Mouse (Mus musculus) brain, embryonic 14.5 days (tissue): Measurements from ENCODE around the gene Nipal4. TPM values are rescaled to one million over a fixed set of nuclear protein-coding genes. Genes with fewer than 3 reads are reported as not detected.

Experiments used
- DNase-seq: peaks from one replicate; pipeline ENCODE4 v3.0.0-alpha.2; 2011; ENCODE audit warnings: low read depth
- CTCF ChIP-seq: fragments of 200-500 bp; IDR thresholded peaks from 2 replicates; pipeline ENCODE4 v1.5.1; 2012; ENCODE audit warnings: inconsistent platforms, mild to moderate bottlenecking, moderate library complexity, borderline replicate concordance; ENCODE audit not compliant: insufficient read depth, insufficient read length; ENCODE audit errors: extremely low read depth
- POLR2A ChIP-seq: fragments of 200-500 bp; IDR thresholded peaks from 2 replicates; pipeline ENCODE4 v1.6.1; 2012; ENCODE audit warnings: mild to moderate bottlenecking, inconsistent platforms, borderline replicate concordance; ENCODE audit not compliant: poor library complexity, insufficient read depth, insufficient read length, severe bottlenecking; ENCODE audit errors: extremely low read depth
- polyA plus RNA-seq: library from polyadenylated mRNA; depleted of rRNA; stranded (reverse); fragments of >200 nt; gene quantifications from 2 replicates; pipeline ENCODE4 v1.2.3, GENCODE M21; 2012; rRNA removed

Nipal4 gene
- polyA plus RNA-seq, 1 experiment, result 0.83 TPM

- TF ChIP-seq CTCF (no peak), POLR2A (no peak)
- peak; percentile 71 for DNase-seq
These were observed 57.1 kb downstream of the Nipal4 start for GRCm38 (mm10) chr11:46109206-46109605.

- TF ChIP-seq POLR2A (no peak), CTCF (no peak)
- DNase-seq, result no peak
These were observed 59.3 kb downstream of the Nipal4 start for GRCm38 (mm10) chr11:46107046-46107445.

- TF ChIP-seq POLR2A (no peak), CTCF (no peak)
- DNase-seq, result no peak
These were observed 64.2 kb downstream of the Nipal4 start for GRCm38 (mm10) chr11:46102107-46102506.

Other genes with a start within 250 kb of the Nipal4 start
- 19.1 and 29.7 TPM in 2 replicates for gene Lsm11, start 221.6 kb downstream of the Nipal4 start, polyA plus RNA-seq
- 12.0 and 12.2 TPM in 2 replicates for gene Thg1l, start 211.0 kb downstream of the Nipal4 start, polyA plus RNA-seq
- gene Sox30, start 186.2 kb downstream of the Nipal4 start, polyA plus RNA-seq, result 0.29 and 0.30 TPM in 2 replicates
- gene Gm12166, start 114.2 kb downstream of the Nipal4 start, polyA plus RNA-seq, result 4.6 and 6.3 TPM in 2 replicates
- 15.5 and 22.8 TPM in 2 replicates for gene Adam19, start 110.5 kb downstream of the Nipal4 start, polyA plus RNA-seq
- 1.3 and 2.6 TPM in 2 replicates for gene Fndc9, start 69.0 kb upstream of the Nipal4 start, polyA plus RNA-seq
- 35.9 and 75.9 TPM in 2 replicates for gene Cyfip2, start 146.4 kb upstream of the Nipal4 start, polyA plus RNA-seq
- gene Itk, start 223.0 kb upstream of the Nipal4 start, polyA plus RNA-seq, result 0.04 and 0.05 TPM in 2 replicates
- gene Fam71b, start 230.1 kb upstream of the Nipal4 start, polyA plus RNA-seq, result not detected in 2 replicates